Mouse (Mus musculus) bone marrow, adult 2 months (tissue): ENCODE data around the gene Shisa9. TPM values are rescaled to one million over a fixed set of nuclear protein-coding genes. Genes with fewer than 3 reads are reported as not detected.

Experiments
- H3K27ac ChIP-seq: fragments of 200-500 bp; 2 replicates; pipeline ENCODE4 v1.5.1; 2012; ENCODE audit warnings: low read depth, mild to moderate bottlenecking, control low read depth, inconsistent platforms, low read length; ENCODE audit not compliant: control insufficient read depth, poor library complexity, insufficient read depth
- H3K4me1 ChIP-seq: fragments of 200-500 bp; 2 replicates; pipeline ENCODE4 v1.6.1; 2011; ENCODE audit warnings: low read length; ENCODE audit not compliant: control insufficient read depth, insufficient read depth
- H3K4me3 ChIP-seq: fragments of 200-500 bp; replicated peaks from 2 replicates; pipeline ENCODE3; 2011; ENCODE audit warnings: mild to moderate bottlenecking, low read depth, low read length, control low read depth; ENCODE audit not compliant: control insufficient read depth
- CTCF ChIP-seq: fragments of 200-500 bp; IDR thresholded peaks from 2 replicates; pipeline ENCODE4 v1.5.1; 2011; ENCODE audit warnings: low read length, control low read depth; ENCODE audit not compliant: control insufficient read depth, insufficient read depth
- POLR2A ChIP-seq: fragments of 200-500 bp; IDR thresholded peaks from 2 replicates; pipeline ENCODE4 v1.6.1; 2011; ENCODE audit warnings: low read depth, mild to moderate bottlenecking, control low read depth, low read length, borderline replicate concordance; ENCODE audit not compliant: control insufficient read depth
- WGBS: fragments of 180-500 bp; shearing (Covaris S2); methylation state at CpG from one replicate; pipeline ENCODE4 v1.1.7; 2018; 5-methylcytosine and 5-hydroxymethylcytosine counted together
- polyA plus RNA-seq: library from polyadenylated mRNA; stranded (reverse); fragments of >200 nt; gene quantifications from 2 replicates; pipeline ENCODE4 v1.2.4, GENCODE M21; 2011; ENCODE audit warnings: low replicate concordance; ENCODE audit not compliant: missing spikeins, insufficient read depth, insufficient read length

Gene Shisa9
- polyA plus RNA-seq, 1 experiment = not detected

DNA sequence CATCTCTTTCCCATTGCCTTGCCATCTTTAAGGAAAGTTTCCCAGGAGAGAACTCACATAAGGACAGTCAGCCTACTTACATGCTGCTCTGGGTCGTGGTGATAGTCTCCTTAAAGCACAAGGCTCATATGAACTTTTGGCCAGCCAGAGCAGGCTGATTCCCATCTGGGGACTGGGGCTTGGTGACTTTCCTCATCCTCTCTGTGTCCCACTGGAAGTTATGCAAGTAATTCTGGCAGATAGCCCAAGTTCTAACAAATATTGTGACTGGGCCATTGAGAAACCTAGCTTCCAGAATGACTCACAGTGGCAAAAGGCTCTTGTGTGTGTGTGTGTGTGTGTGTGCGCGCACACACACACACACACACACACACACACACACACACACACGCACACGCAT is 130.5 kb downstream of the Shisa9 start:
- no peak overlapping the region for H3K4me3 ChIP-seq
- H3K4me1 ChIP-seq = no peaks in the 10 kb centered on the region
- no peak overlapping the region for H3K27ac ChIP-seq
- TF ChIP-seq POLR2A = no peak
- no peak for TF ChIP-seq CTCF
- 78% methylated on average over 5 of the region's 5 CpGs for WGBS

DNA sequence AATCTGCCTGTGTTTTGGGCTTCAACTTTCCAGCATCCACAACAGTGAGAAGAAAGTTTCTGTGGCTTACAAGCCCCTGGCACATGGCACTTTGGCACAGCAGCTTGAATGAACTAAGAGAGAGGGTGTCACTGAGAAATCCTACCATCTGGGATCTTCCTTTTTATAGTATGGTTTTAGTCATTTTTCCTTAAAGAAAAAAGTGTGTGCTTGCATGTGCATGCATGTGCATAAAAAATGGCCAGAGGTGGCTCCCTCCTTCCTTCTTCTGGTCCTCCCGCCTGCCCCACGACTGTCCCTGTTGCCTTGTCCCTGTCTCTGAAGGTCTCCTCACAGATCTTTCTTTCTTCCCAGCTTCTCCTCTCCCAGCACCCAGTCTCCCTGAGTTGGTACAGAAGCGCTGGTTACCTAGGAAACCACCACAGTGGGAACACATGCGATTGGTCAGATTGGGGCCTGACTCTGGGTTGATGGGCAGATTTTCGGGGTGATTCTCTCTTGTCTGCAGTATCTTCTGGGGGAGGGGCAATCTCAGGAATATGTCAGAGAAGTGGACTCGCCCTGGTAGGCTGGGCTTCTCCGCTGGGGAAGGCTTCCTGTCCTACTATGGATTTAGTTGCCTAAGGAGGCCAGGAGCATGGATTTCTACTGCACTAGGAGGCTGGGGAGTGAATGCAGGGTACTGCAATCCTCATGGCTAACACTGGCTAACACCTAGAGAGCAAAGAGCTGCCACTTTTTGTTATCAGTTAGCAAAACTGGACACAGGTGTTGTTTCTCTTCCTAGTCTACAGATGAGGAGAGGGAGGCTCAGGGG is 131.3 kb downstream of the Shisa9 start:
- 66% methylated on average over 7 of the region's 7 CpGs for WGBS
- TF ChIP-seq POLR2A = no peak
- no peak for TF ChIP-seq CTCF

DNA sequence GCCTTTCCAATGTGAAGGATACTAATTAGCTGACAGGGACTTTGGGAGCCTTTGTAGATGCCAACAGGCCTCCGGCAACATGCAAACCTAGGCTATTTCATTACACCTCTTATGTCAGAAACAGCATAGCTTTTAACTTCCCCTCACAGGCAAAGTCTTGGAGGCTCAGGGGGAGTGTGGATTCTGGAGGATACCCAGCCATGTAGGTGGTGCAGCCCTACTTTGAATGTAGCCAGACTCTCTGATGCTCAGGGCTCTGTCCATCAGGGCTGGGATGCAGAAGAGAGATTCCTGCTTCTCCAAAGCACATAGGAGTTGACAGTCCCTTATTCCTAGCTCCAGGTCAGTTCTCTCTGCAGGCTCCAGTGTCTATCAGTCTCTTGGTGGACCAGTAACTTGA is 133.0 kb downstream of the Shisa9 start:
- H3K4me1 ChIP-seq = no peaks in the 10 kb centered on the region
- no peak for TF ChIP-seq POLR2A
- TF ChIP-seq CTCF = no peak
- no peak overlapping the region for H3K4me3 ChIP-seq
- WGBS = 85% methylated on average over 1 of the region's 1 CpGs
- H3K27ac ChIP-seq = no peak overlapping the region

More for the DNA sequence above, 131.3 kb downstream of the Shisa9 start:
- no peaks in the 10 kb centered on the region for H3K4me1 ChIP-seq
- H3K4me3 ChIP-seq = no peak overlapping the region
- H3K27ac ChIP-seq = no peak overlapping the region

DNA sequence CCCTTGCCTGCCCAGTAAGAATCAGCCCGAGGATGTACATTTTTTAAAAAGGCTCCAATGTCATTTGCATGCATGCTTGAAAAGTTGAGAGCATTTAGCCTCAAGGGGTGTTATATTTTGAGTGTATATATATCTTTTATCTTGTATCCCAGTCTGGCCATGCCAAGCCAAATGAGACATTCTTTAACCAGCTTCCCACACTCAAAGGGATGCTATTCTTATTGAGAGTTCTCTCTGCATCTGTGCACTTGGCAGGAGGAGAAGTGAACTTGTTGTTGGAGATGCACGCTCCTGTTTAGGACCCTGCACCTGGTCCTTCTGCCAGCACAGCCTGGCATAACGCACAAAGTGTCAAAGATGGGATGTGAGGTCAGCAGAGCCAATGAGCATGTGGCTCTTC is 135.6 kb downstream of the Shisa9 start:
- Histone ChIP-seq H3K27ac (no peak overlapping the region), H3K4me1 (no peaks in the 10 kb centered on the region), H3K4me3 (no peak overlapping the region)
- 79% methylated on average over 3 of the region's 3 CpGs for WGBS
- TF ChIP-seq POLR2A = no peak

DNA sequence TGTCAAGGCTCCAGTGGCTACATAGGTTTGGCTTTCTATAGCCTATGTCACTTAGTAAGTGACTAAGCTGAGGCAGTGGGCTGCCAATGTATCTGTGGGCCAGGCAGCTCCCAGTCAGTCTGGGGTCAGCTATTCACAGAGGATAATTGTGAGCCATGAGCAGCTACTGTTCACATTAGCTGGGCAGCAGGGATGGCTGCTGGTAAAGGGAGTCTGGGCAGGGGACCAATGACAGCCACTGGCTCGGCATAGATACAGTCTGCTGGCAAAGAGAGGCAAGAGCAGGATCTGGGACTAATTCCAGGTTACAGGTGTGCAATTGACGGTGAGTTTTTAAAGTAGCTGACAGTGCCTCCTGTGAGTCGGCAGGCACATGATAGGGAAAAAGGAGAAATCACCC is 145.9 kb downstream of the Shisa9 start:
- Histone ChIP-seq H3K4me1 (no peaks in the 10 kb centered on the region), H3K4me3 (no peak overlapping the region), H3K27ac (no peak overlapping the region)
- TF ChIP-seq CTCF = no peak
- TF ChIP-seq POLR2A = no peak
- WGBS = 85% methylated on average over 3 of the region's 3 CpGs

DNA sequence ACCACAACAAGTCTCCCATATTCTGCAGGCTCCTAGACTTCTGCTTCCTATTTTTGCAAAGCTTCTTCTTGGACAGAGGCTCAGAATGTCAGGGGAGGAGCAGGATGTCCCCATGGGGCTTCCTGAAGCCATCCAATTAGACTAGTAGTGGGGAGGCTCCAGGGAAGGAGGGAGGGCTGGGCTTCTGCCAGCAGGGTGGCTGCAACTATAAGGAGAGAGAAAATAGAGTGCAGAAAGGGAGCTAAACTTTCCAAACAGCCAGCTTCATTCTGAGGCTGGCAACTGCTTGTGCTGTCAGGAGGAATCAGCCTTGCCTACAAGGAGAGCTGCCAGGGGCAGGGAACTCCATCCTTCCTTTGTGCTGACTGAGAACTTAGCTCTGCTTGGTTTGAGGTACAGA is 162.8 kb downstream of the Shisa9 start:
- H3K27ac ChIP-seq = no peak overlapping the region
- no peak for TF ChIP-seq CTCF
- no peak for TF ChIP-seq POLR2A
- no peaks in the 10 kb centered on the region for H3K4me1 ChIP-seq
- no peak overlapping the region for H3K4me3 ChIP-seq

DNA sequence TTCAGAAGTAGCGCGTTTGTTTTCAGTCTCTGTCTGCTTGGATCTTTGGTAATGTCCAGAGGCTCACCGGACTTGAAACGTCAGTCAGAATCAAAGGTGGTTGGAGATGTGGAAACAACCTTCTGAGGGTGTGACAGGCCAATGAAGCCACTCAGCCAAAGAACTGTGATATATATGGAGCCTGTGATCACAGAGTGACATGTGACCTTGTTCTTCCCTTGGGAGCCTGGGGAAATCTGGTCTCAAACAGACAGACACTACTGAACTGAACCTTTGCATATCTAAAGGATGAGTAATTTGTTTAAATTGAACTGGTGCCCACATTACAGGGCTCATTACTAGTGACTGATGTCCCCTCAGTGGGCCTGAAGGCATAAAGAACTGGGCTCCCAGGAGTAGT is 168.1 kb downstream of the Shisa9 start:
- H3K27ac ChIP-seq = no peak overlapping the region
- 85% methylated on average over 4 of the region's 4 CpGs for WGBS
- H3K4me1 ChIP-seq = no peaks in the 10 kb centered on the region
- H3K4me3 ChIP-seq = no peak overlapping the region
- TF ChIP-seq POLR2A (no peak), CTCF (no peak)

DNA sequence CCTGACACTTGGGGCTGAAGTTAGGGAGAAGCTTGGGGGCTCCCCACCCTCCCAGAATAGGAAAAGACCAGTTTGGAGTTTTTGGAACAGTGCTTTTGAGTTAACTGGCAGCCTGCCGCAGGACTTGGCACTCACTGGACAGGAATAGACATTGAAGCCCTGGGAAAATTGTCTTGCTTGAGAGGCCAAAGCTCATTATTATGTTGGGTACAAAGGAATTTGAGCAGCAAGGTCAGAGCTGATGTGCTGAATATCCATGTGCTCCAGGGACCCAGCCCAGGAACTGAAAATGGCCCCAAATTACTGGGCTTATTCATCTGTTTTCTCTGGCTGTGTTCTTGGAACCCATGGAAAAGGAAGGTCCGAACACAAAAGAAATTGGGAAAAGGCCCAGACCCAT is 170.6 kb downstream of the Shisa9 start:
- Histone ChIP-seq H3K27ac (no peak overlapping the region), H3K4me1 (no peaks in the 10 kb centered on the region), H3K4me3 (no peak overlapping the region)
- WGBS = 77% methylated on average over 2 of the region's 2 CpGs
- TF ChIP-seq POLR2A (no peak), CTCF (no peak)
